Mouse (Mus musculus) liver, embryonic 14.5 days (tissue): ENCODE results near the gene Jam2.

Experiments
- CTCF ChIP-seq: IDR thresholded peaks from 2 replicates; pipeline ENCODE4 v1.5.1; 2016; ENCODE audit warnings: antibody characterized with exemption, low read depth, control low read depth
- EP300 ChIP-seq: IDR thresholded peaks from 2 replicates; pipeline ENCODE4 v1.6.1; 2016; ENCODE audit warnings: antibody characterized with exemption, low read depth

GRCm38 (mm10) chr16:84831696-84832095 lies 57.8 kb downstream of the Jam2 start:
- no peak for TF ChIP-seq CTCF
- no peak for TF ChIP-seq EP300
